Mouse (Mus musculus) layer of hippocampus, adult 11-12 months (tissue): Measurements from ENCODE around the gene Fcgrt.

ENCODE experiments used
- DNase-seq: peaks from one replicate; pipeline ENCODE4 v3.0.0; 2022; ENCODE audit warnings: low spot score

Gene Fcgrt

DNA sequence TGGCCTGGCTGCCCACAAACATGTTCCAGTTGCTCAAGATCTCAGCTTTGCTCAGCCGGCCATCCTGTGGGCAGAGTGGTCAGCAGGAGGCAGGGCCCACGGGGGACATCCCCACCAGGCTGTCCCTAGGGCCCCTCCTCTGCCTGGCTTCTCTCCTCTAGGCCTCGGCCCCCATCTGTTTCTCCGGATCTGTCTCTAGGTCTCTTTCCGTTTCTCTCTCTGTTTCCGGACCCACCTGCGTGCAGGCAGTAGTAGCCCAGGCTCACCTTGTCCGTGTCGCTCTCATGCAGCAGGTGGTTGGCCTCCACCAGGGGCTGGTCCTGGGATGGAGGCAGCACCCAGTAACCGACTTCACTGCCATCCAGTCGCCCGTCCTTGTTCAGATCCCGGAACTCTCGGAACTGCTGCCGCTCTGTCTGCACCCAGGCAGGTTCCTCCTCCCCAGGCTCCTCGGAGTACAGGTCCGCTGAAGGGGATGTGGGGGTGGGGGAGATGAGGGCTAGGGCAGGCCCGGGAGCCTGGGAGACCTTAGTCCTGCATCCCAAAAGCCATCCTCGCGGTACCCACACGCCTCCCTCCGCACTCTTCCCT lies 20.3 kb downstream of the Fcgrt start:
- DNase-seq: no peak

DNA sequence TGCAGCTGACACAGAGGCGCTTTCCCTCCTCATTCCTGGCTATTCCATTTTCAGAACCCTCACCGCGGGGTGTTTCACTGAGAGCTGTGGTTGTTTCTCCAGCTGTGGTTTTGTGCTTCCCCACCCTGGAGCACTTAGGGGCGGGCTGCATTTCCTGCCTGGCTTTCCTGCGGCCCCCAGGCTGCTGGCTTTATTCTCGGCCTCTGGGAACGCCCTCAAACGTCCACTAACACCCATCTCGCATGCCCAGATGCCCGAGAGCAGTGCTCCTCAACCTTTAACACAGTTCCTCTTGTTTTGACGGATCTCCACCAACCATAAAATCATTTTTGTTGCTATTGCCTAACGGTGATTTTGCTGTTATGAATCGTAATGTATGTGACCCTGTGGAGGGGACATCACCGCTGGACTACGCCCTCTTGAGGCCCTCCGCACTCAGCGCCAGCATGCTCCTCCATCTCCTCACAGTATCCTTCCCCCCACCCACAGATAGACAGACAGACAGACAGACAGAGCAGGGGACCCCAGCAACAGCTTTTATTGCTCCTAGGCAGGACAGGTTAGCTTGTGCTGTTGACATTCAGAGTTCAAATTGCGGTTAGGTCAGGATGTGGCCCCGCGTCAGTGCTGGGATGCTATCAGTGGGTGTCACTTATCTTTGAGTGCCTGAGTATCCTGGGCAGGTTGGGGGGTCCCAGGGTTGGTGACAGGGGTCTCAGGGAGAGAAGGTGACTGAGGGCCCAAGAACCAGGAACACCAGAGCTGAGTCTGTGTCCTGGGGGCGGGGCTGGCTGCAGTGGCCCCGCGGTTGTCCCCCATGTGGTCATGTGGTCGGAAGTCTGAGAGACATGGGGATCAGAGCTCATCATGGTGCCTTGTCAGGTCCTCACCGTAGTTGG lies 21.0 kb downstream of the Fcgrt start:
- DNase-seq: peak; percentile 55

DNA sequence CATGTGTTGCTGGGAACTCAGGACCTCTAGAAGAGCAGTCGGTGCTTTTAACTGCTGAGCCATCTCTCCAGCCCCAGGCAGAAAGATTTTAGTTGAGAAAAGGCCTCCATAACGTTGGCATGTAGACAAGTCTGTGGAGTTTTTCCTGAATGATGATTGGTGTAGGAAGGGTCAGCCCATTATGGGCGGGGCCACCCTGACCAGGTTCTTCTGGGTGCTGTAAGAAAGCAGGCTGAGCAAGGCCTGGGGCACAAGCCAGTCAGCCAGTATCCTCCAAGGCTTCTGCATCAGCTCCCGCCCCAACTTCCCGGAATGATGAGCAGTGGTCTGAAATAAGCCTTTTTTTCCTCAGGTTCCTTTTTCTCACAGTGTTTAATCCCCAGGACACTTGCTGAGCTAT lies 22.6 kb downstream of the Fcgrt start:
- no peak for DNase-seq

DNA sequence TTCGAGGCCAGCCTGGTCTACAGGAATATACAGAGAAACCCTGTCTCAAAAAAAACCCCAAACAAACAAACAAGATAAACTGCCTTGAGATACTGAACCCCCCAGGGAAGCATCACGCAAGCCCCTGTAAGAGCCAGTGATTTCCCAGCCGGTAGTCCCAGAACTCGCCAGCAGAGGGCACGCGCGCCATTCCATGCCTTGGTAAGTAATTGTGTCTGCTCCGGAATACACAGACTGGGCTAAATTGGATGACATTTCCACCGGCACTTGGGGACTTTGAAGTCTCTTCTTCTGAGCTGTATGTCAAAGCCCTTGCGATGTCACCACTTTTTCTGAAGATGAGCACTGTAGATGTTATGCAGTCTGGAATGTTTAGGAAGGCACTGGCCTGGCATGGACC lies 23.8 kb downstream of the Fcgrt start:
- DNase-seq: peak; percentile 94

DNA sequence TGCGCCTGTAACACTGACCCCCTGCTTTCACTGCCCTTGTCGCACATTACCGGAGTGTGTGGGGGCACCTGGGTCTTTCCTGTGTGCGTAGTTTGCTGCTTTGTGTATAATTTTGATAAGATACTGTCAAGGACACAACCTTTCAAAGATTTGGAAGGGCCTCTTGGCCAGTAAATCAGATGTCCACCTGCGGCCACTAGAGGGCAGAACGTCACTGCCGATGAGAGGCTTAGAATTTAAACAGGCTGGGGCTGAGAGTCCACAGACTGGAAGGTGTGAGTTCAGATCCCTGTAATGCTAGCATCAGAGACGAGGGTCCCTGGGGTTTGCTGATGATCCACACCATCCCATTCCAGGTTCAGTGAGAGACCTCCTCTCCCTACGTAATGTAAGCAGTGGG lies 25.1 kb downstream of the Fcgrt start:
- peak; percentile 64 for DNase-seq

DNA sequence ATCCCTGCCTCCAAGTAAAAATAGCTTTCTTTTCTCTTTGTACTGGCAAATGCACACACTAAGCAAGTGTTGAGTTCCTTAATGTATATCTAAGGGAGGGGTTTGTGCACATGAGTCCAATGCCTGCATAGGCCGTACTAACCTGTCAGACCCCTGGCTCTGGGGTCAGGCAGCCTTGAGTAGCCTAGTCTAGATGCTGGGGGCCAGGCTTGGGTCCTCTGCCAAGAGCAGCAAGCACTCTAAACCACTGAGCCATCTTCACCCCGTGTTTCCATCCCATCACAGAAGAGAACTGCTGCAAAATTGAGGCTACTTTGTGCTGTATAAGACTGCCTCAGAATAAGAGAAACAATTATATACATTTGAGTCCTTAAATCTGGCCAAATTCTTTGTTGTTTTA lies 25.8 kb downstream of the Fcgrt start:
- no peak for DNase-seq

DNA sequence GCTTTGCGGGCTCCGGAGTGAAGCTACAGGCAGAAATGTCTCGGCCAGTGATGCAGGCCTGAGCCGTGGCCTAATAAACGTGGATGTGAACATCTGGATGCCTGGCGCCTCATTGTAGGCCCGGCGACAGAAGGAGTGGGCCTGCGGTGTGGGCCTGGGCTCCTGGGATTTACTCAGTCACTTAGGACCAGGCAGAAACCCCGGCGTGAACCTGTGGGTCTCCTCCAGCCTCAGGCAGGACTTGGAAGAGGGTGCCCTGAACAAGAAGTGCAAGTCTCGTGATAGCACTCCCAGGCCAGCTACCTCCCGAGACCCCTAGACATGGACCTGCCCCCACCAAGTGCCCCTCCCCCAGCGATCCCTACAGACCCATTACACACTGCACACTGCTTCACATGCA lies 26.3 kb downstream of the Fcgrt start:
- no peak for DNase-seq

DNA sequence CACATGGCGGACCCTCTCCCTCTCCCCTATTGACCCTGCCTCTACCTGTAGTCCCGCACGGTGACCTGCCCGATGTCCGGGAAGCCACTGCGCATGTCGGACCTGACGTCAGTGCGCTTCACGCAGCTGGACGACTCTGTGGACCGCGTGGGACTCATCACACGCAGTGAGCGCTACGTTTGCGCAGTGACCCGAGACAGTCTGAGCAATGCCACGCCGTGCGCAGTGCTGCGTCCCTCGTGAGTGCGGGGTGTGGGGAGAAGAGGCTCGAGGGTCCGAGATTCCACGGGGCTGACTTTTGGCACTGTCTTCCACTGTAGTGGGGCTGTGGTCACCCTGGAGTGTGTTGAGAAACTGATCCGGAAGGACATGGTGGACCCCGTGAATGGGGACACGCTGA lies 27.1 kb downstream of the Fcgrt start:
- no peak for DNase-seq

DNA sequence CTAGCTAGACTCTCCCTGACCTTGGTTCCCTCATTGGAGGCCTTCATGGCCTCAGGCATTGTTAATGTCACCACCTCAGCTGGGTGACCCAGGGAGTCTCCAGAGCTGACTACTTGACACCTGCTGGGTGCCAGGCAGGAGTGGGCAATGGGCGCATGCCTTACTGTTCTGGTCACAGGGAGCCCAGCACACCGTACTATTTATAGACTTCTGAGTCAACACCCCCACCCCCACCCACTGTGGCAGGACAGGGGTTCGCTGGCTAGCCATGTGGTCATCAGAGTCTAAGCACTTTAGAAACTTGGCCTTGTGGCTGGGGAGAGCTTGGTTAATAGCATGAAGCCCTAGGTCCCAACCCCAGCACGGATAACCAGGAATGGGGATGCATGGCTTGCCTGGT lies 28.2 kb downstream of the Fcgrt start:
- no peak for DNase-seq

DNA sequence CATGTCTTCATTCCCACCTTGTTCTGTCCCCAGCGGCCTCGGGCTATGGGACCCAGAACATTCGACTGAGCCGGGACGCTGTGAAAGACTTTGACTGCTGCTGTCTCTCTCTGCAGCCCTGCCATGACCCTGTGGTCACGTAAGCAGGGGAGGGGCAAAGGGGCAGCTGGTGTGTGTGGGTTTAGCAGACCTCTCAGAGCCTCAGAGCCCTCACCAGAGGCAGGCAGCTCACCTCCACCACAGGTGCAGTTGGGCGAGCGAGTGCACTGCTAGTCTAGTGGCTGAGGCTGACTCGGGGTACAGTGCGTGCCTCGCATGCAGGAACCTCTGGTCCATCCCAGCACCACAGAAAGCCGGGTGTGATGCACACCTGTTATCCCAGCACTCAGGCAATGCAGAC lies 29.7 kb downstream of the Fcgrt start:
- DNase-seq: no peak

DNA sequence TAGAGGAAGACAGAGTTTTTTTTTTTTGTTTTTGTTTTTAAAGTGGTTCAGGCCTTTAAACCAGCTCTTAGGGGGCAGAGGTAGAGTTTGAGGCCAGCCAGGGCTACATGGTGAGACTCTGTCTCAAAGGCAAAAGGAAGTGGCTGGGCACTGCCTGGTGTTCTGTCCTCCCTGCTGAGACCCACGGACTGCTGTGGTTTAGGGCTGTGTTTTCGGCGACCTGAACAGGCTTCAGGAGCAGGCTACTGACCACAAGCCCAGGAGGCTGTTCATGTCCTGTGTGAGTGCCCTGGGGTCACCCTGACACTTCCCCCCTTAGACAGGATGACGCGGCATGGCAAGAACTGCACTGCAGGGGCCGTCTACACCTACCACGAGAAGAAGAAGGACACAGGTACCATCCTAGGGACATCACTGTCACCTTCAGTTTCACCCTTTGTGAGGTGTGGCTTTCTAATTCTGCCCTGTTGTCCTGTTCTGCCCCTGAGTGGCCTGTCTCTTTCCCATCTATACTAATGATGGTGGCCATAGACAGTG lies 30.4 kb downstream of the Fcgrt start:
- DNase-seq: no peak

DNA sequence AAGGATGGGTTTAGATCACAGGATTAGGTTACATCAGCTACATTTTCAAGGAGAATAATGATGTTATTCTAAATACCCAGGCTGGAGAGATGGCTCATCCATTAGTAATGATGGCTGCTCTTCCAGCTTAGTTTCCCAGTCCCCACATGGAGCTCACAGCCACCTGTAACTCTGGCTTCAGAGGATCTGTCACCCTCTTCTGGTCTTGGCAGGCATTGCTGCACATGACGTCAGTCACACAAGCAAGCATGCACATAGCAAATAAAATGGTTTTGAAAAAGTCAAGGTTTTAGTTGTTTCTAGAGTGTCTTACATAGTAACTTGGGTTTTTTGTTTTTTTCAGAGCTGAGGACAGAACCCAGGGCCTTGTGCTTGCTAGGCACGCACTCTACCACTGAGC lies 31.4 kb downstream of the Fcgrt start:
- no peak for DNase-seq

DNA sequence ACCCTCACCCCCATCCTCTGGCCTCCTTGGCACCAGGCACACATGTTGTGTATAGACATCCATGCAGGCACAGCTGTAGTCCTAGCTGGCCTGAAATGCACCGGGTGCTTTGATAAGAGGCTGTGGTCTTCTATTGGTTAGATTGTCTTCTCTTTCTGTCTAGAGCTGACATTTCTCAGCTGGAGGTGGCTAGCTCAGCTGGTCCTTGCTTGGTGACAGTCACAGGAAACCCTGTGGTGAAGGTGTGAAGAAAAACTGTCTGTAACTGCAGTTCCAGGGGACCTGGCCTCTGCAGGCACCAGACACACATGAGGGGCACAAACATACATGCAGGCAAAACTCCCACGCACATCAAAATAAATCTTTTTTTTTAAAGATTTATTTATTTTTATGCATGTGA lies 34.0 kb downstream of the Fcgrt start:
- DNase-seq: no peak

DNA sequence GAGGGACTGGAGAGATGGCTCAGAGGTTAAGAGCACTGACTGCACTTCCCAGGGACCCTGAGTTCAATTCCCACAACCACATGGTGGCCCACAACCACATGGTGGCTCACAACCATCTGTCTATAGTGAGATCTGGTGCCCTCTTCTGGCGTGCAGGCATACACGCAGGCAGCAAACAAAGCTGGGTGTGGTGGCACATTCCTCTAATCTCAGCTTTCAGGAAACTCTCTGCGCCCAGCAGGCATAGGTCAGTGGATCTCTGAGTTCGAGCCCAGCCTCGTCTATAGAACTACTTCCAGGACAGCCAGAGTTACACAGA lies 35.7 kb downstream of the Fcgrt start:
- DNase-seq: no peak

DNA sequence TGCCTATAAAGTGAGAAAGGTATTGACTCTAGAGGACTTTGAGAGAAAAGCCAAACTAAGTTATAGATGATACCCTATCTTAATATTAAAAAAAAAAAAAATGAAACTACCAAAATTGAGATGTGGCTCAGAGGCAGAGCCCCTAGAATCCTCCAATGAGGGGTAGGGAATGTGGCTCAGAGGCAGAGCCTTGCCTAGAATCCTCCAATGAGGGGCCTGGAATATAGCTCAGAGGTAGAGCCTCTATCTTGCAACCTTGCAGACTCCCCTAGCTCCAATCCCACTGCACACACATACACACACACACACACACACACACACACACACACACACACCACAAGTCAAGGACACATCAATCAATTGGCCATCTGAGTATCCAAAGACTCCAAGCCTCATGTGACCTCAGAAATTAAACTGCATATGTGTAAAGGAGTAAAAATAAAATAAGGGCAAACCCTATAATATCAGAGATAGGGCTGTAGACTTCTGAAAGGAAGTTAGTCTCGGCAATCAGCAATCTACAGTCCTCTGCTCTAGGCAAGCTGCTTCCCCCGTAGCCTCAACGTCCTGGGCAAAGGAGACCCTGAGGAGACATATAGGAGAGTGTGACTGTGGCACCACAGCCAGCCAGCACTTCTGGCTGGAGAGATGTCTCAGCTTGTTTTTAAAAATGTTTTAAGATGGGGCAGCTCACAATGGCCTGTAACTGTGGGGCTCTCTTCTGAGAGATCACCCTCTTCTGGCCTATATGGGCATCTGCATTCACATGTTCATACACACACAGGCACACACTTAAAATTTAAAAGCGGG lies 36.3 kb downstream of the Fcgrt start:
- DNase-seq: no peak

DNA sequence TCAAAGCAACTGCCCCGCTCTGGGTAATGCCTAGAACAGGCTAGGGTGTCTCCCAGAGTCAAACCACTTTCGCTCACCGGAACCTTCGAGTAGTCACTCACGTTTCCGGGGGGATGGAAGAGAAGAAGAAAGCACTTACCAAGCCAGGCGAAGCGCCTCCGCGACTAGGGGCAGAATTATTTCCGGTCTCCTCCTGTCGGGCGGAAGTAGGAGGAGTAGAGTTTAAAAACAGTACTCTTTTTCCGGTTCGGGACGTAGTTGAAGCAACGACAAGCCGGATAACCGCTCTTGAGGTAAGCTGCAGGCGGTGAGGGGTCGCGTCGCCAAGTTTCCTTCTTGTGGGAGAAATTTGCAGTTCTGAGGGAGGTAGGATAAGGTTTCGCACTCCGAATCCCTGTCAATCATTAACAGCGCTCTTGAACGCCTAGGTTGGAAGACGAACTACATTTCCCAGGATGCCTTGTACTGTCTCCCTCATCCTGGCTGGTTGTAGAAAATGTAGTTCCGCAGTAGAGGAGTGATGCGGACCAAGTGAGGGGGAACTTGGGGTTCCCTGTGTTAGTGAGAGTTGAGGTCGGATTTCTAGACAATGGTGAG lies 41.3 kb downstream of the Fcgrt start, which contains the start of the genes Nosip and Prrg2:
Nosip (plus strand) TSS at position 191 of the 597 bp plus-strand sequence.
Prrg2 (minus strand) TSS at position 439 of the 597 bp plus-strand sequence.
- peak; percentile 95 for DNase-seq

DNA sequence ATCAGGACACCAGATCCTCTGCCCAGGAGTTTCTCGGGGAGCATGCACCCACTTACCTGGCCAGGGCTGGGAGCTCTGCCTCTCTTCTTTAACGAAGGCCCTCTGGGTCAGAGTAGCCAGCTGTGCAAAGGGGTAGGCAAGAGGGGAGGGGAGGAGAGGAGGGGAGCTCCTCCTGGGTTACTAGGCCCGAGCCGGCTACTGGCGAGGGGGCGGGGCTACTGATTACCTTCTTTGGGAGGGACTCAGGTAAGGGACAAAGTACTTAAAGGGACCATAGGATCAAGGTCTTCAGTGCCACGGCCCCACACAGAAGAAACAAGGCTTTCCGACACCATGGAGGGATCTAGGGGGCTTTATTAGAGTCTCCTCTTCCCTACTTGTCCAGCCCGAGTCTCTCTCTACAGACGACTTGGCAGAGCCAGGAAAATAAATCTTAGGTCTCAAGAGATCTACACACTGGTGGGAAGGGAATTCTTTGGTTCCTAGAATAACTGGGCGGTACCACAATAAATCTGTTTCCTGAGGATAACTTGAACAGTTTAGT lies 42.0 kb downstream of the Fcgrt start:
- DNase-seq: no peak

DNA sequence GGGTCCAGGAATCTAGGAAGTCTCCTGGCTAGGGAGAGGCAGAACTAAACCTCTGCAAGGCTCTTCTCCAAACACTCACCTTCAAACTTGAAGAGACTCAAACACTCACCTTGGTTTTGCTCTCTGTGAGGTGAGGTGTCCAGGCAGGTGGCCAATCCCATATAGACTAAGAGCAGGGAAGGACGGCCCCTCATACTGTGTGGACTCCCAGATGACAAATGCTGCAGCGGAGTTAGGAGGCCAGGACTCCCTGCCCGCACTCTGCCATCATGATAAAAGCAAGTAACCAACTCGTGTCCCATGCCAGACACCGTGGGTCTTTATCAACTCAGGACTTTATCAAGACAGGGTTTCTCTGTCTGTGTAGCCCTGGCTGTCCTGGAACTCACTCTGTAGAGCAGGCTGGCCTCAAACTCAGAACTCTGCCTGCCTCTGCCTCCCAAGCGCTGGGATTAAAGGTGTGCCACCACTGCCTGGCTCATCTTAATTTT lies 43.0 kb downstream of the Fcgrt start:
- no peak for DNase-seq

DNA sequence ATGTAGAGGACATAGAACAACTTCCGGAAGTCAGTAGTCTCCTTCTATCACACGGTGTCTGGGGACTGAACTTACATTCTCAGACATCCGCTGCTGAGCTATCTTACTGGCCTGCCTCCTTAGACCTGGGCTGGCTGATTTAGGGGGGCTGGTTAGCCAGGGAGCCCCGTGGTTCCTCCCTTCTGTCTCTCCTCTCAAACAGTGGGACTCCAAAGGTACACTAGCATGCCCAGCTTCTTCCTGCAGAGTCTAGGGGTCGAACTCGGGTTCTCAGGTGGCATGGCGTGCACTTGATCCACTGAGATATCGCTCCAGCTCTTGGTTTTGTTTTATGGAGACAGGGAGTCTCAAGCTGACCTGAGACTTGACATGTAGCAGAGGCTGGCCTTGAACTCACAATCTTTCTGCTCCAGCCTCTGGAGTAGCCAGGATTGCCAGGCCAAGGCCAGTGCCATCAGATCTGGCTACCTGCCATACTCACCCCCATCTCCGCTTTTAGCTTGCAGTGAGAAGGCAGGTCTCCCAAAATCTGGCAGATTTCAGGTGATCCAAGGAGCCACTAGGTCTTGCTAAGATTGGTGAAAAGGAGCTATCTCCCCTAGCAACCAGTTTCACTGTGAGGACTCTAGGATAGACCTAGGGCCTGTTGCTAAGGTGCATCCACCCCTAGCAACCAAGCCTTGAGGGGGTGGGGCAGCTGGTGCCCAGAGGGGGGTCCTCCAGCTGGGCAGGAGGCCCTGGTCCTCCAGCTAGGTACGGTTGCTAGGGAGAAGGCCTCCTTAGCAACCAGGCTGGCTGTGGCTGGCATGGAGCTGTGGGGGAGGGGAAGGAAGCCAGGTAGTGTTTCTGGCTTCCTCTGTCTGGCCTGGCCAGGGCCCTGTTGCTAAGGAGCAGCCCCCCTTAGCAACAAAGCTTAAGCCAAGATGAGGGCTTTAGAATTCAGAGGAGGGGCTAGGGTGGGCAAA lies 44.8 kb downstream of the Fcgrt start:
- no peak for DNase-seq

DNA sequence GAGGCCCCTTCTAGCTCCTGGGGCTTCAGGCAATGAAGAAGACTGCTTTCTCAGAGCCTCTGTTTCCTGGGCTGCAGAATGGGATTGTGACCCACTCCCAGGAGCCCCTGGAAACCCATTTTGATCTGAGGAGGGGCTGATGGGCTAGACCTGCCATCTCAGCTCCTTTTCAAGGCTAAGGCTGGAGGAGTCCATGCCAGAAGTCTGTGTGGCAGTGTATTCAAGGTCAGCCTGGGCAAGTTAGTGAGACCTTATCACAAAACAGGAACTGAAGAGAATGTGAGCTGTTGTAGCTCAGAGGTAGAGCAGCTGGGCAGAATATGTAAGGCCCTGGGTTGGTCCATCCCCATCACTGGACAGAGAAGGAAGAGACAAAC lies 46.7 kb downstream of the Fcgrt start:
- DNase-seq: no peak
